Mouse (Mus musculus) neutrophil, adult 5-6 weeks (primary cell): ENCODE measurements around the gene Agbl2. TPM values are rescaled to one million over a fixed set of nuclear protein-coding genes. Genes with fewer than 3 reads are reported as not detected.

Experiments
- ATAC-seq: fragments of 151-379, 151-347 bp; 2 replicates; pipeline ENCODE4 v1.8.0; 2017; ENCODE audit warnings: mild to moderate bottlenecking, moderate TSS enrichment; ENCODE audit not compliant: insufficient number of reproducible peaks, poor library complexity, low FRiP score, severe bottlenecking; ENCODE audit errors: extremely low read depth
- total RNA-seq: library from RNA; stranded (forward); fragments of 200-1000 nt; gene quantifications from 2 replicates; pipeline ENCODE4 v1.2.3, GENCODE M21; 2017

Agbl2 gene
- total RNA-seq, 1 experiment from 2014 or later: not detected

GRCm38 (mm10) chr2:90848331-90848730, 65.8 kb downstream of the Agbl2 start:
- no peak for ATAC-seq

GRCm38 (mm10) chr2:90850401-90850800, 67.9 kb downstream of the Agbl2 start:
- ATAC-seq: no peak

GRCm38 (mm10) chr2:90861486-90861885, 79.0 kb downstream of the Agbl2 start:
- no peak for ATAC-seq

- ATAC-seq: no peak
These were observed 81.7 kb downstream of the Agbl2 start for GRCm38 (mm10) chr2:90864184-90864583.

- peak; percentile 67; the same call in 1 of the 2 replicates for ATAC-seq
These were observed 84.0 kb downstream of the Agbl2 start for GRCm38 (mm10) chr2:90866524-90866923.

GRCm38 (mm10) chr2:90870136-90870601, 87.6 kb downstream of the Agbl2 start:
- ATAC-seq: no peak

GRCm38 (mm10) chr2:90871180-90871961, 88.8 kb downstream of the Agbl2 start:
- ATAC-seq: no peak

- ATAC-seq: no peak
These were observed 91.5 kb downstream of the Agbl2 start for GRCm38 (mm10) chr2:90874025-90874424.

GRCm38 (mm10) chr2:90875239-90875638, 92.7 kb downstream of the Agbl2 start:
- ATAC-seq: no peak

- ATAC-seq: no peak
These were observed 95.2 kb downstream of the Agbl2 start for GRCm38 (mm10) chr2:90877584-90878259.

GRCm38 (mm10) chr2:90879419-90879818, 96.9 kb downstream of the Agbl2 start:
- no peak for ATAC-seq

- no peak for ATAC-seq
These were observed 97.7 kb downstream of the Agbl2 start for GRCm38 (mm10) chr2:90880144-90880785.

- no peak for ATAC-seq
These were observed 99.3 kb downstream of the Agbl2 start for GRCm38 (mm10) chr2:90881824-90882223.

Other genes starting within 250 kb of the Agbl2 start
- gene Ptprj, start 202.1 kb upstream of the Agbl2 start, total RNA-seq: 93.1 and 93.8 TPM in 2 replicates
- gene Nup160, start 105.5 kb upstream of the Agbl2 start, total RNA-seq: 31.3 and 49.2 TPM in 2 replicates
- 309 and 373 TPM in 2 replicates for gene Fnbp4, start 37.4 kb upstream of the Agbl2 start, total RNA-seq
- 91.6 and 92.8 TPM in 2 replicates for gene Mtch2, start 64.4 kb downstream of the Agbl2 start, total RNA-seq
- gene C1qtnf4, start 103.1 kb downstream of the Agbl2 start, total RNA-seq: not detected in 2 replicates
- 16.3 and 16.5 TPM in 2 replicates for gene Kbtbd4, start 122.0 kb downstream of the Agbl2 start, total RNA-seq
- gene Ndufs3, start 122.1 kb downstream of the Agbl2 start, total RNA-seq: 66.7 and 76.9 TPM in 2 replicates
- 41.1 and 53.0 TPM in 2 replicates for gene Celf1, start 157.7 kb downstream of the Agbl2 start, total RNA-seq